Mouse (Mus musculus) embryonic facial prominence, embryonic 13.5 days (tissue): ENCODE data around the gene Iah1. TPM values are rescaled to one million over a fixed set of nuclear protein-coding genes. Genes with fewer than 3 reads are reported as not detected.

Source experiments
- polyA plus RNA-seq: library from polyadenylated mRNA; unstranded; fragments of >200 nt; fragmentation: Nextera tagmentation; extraction: Ambion mirVana; gene quantifications from 2 replicates; pipeline ENCODE4 v1.2.1, GENCODE M21; 2015

Iah1 gene
- polyA plus RNA-seq, 1 experiment from 2014 or later: 56.4 TPM

Other genes starting within 250 kb of the Iah1 start
- 108 and 111 TPM in 2 replicates for gene Cpsf3, start 31.0 kb upstream of the Iah1 start, polyA plus RNA-seq
- gene Itgb1bp1, start 30.1 kb upstream of the Iah1 start, polyA plus RNA-seq: 50.9 and 53.2 TPM in 2 replicates
- 42.2 and 47.1 TPM in 2 replicates for gene Adam17, start 57.2 kb downstream of the Iah1 start, polyA plus RNA-seq
- gene Ywhaq, start 101.2 kb downstream of the Iah1 start, polyA plus RNA-seq: 722 and 732 TPM in 2 replicates